Mouse (Mus musculus): Measurements from ENCODE around the gene Fam76a.

The Fam76a gene

GRCm38 (mm10) chr4:132884064-132884843, 38.1 kb downstream of the Fam76a start, which contains the start of gene Stx12:
Stx12 (minus strand) TSS chr4:132884509.
- peak; percentile 94 for DNase-seq (ENCODE audit: low spot score)

- DNase-seq (ENCODE audit: low spot score): no peak
Measured at GRCm38 (mm10) chr4:132883561-132884063, 38.7 kb downstream of the Fam76a start.

GRCm38 (mm10) chr4:132874363-132875097, 47.8 kb downstream of the Fam76a start:
- no peak for DNase-seq (ENCODE audit: low spot score)

GRCm38 (mm10) chr4:132873481-132874362, 48.6 kb downstream of the Fam76a start:
- DNase-seq (ENCODE audit: low spot score): no peak

GRCm38 (mm10) chr4:132871116-132871515, 51.2 kb downstream of the Fam76a start:
- DNase-seq (ENCODE audit: low spot score): no peak

GRCm38 (mm10) chr4:132864856-132865255, 57.5 kb downstream of the Fam76a start:
- DNase-seq (ENCODE audit: low spot score): no peak

GRCm38 (mm10) chr4:132863012-132863411, 59.3 kb downstream of the Fam76a start:
- no peak for DNase-seq (ENCODE audit: low spot score)

GRCm38 (mm10) chr4:132860880-132861279, 61.5 kb downstream of the Fam76a start:
- DNase-seq (ENCODE audit: low spot score): no peak

Data from testis, postnatal 10 days (tissue).